Mouse (Mus musculus): ENCODE results near the gene Parp2.
"Not testable (repeated sequence)": the region's sequence is repeated elsewhere in the genome, so short reads cannot be mapped to it uniquely, and the experiment has no call there.

Parp2 gene

DNA sequence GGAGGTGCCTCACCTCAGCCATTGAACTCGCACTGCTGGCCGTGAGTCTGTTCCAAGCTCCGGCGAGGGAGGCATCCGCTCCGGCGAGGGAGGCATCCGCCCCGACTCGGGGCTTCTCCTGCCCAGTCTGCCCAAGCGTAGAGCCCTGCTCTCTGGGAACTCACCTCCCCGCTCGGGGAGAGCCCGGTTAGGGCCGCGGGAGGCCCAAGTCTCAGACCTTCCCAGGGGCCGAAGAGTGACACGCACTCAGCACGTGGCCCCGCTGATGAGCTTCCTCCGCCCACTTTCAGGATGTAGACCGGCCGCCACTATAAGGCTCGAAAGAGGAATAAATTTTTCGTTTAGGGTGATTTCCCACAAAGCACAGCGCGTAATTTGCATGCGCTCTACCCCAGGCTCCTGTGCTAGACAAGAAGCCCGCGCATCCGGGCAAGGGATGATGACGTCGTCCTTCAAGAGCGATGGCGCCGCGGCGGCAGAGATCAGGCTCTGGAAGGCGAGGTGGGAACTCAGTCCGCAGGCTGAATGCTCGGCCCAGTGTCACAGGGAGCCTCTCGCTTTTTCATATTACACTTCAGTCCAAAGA lies at the start of gene Parp2, which contains the start of gene Ccnb1ip1:
TSS of gene Parp2 (plus strand) at position 355 of the 586 bp plus-strand sequence.
TSS of gene Ccnb1ip1 (minus strand) at position 246 of the 586 bp plus-strand sequence.
- DNase-seq: peak; percentile 88

DNA sequence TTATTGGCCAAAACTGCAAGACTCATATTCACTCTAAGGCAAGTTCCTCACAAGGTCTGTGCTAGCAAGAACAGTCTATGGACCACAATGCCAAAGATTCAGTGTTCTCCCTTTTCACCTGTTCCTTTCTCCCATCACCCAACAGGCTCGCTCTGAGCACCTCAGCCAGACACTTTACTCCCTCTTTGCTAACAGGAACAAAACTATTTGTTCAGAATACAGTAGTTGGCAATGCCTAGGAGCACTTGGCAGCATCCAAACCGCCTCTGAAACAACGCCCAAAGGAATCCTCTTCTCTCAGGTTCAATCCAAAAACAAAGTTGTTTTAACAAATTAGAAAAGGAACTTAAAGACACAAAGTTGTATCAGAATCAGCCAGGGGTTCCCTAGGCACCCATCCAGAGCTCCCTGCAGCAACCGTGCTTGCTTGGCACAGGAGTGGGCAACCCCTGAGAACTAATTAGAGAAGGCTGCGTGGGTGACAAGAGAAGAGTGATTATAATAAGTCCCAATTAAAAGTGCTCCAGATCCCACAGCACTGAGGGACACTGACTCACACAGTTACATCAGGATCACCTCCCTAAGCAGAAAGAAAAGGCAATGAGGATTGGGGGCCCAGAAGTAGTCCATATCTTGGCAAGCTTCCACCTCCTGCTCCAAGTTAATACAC lies 49.1 kb upstream of the Parp2 start:
- no peak for DNase-seq

GRCm38 (mm10) chr14:50765736-50766135 lies 41.9 kb upstream of the Parp2 start:
- no peak for DNase-seq

DNA sequence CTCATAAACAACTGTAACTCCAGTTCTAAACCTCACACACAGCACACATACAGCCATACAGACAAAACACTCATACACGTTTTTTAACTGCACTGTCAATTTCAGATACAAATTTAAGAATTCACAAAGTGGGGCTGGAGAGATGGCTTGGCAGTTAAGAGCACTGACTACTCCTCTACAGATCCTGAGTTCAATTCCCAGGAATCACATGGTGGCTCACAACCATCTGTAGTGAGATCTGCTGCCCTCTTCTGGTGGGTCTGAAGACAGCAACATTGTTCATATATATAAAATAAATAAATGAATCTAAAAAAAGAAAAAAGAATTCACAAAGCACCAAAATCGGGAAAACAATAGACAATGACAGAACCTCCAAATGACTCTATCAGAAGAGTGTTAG lies 36.3 kb upstream of the Parp2 start:
- DNase-seq: no peak

DNA sequence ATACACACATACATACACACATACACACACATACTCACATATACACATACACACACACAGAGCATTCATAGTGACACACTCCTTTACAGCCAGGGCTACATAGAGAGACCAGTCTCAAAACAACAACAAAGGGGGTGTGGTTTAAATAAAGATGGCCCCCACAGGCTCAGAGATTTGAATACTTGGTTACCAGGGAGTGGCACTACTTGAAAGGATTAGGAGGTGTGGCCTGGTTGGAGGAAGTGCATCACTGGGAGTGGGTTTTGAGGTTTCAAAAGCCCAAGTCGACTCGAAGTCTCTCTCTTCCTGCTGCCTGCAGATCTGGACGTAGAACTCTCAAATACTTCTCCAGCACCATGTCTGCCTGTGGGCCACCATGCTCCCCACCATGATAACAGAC lies 25.5 kb upstream of the Parp2 start:
- no peak for DNase-seq

DNA sequence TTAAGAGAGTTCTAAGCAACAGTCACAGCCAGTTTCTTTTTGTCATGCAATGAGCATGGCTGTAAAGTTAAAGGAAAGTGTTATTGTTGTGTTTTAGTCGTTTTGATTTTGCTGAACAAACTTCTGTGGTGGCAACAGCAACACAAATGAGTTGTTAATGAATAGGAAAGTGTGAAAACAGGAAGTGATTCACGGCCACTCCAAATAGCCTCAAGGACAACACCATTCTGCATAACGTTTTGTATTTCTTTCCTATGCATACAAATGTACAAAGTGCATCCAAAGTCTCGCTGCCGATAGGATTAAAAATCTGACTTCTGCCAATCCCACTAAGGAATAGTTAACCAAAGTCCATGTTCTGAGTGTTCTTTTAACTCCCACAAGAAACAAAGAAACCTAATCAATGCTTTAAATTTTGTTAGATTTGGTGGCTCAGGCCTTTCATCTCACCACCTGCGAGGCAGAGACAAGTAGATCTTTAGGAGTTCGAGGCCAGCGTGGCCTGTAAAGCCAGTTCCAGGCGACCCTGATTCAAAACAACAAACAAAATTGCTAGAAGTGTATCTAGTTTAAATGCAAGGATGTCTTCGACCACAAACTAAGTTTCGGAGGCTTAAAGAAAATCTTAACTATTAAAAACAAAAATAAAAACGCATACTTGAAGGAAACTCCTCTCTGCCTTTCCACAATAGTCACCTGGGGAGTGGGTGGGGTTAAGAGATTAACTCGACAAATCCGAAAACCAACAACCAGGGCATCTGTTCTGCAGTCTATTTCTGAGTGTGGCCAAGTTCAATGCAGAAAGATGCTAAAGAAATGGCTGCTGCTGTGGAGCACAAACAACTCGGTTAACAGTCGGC lies 23.0 kb upstream of the Parp2 start:
- no peak for DNase-seq

- peak; percentile 92 for DNase-seq
These were observed 22.4 kb upstream of the Parp2 start, which contains the start of gene Ttc5 for GRCm38 (mm10) chr14:50785251-50785637. Gene Ttc5 (minus strand): TSS chr14:50785519.

DNA sequence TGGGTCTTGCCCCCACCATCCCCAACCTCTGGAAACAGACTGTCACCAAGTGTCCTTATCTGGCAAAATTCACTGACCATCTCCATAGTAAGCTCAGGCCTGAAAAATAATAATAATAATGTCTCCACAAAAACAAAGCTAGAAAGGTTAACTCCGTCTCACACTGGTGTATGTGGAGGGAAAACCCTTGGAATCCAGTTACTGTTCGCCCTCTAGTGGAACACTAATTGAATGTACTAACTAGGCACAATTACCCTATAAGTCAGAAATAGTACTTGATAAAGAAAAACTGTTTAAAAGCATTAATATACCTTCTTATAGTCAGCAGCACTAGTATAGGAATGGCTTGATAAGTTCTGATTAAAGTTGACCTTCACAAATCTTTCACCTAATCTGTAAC lies 19.5 kb upstream of the Parp2 start:
- no peak for DNase-seq

GRCm38 (mm10) chr14:50795261-50795935 lies 12.2 kb upstream of the Parp2 start:
- DNase-seq: no peak

DNA sequence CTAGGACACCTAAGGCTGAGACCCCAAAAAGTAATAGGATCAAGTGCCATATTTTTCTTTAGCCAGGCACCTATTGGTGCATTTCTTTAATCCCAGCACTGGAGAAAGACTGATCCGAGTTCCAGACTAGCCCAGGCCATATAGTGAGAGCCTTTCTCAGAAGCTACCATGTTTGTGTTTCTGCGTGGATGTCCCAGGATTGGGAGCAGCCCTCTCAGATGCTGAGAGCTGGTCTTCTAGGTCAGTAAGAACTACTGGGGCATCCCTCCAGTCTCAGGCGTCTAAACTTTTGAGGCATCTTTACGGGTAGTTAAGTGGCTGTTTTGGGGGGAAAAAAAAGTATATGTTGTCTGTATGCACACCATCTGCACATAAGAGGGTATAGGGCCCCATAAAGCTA lies 11.7 kb upstream of the Parp2 start:
- DNase-seq: no peak

- DNase-seq: no peak
These were observed 11.2 kb upstream of the Parp2 start for GRCm38 (mm10) chr14:50796464-50796863.

DNA sequence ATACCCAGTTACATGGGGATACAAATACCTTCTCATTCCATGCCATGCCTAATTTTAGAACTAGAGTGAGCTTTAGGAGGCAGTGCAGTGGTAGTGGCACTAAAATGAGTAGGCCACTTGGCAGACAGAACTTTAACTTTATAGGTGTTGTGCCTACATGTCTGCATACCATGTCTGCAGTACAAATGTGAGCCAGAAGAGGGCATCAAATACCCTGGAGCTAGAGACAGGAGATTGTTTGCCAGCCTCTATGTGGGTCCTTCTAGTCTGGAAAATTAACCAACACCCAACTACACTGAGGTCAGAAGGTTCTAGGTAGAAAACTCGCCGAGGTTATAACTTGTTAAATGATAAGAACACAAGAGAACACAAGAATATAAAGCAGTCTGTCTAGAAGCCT lies 9.1 kb upstream of the Parp2 start:
- no peak for DNase-seq

DNA sequence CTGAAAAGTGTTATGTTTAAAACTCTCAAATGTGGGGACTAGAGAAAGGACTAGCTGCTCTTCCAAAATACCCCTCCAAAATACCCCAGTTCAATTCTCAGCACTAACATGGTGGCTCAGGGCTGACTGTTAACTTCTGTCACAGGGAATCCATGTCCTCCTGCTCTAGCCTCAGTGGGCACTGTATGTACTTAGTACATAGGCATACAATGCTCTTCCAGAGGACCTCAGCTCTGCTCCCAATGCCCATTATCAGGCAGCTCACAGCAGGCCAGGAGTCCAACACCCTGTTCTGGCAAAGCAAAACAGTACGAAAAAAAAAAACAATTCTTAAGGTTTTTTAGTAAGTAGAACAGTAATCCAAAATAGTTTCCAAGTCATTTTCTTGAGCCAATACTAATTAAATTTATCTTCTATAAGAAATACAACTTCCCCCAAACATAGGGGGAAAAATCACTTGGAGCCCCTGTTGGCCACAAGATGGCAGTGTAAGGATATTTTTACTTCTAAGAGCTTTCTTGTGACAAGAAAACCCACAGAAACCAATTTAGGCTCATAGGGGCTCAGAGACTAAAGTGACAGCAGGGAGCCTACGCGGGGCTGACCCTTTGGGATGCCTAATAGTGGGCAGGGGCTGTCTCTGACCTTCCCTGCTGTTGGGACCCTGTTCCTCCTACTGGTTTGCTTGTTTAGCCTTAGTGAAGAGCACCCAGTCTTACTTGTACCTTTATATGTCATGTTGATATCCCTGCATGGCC lies 8.0 kb upstream of the Parp2 start:
- peak; percentile 13 for DNase-seq

- DNase-seq: no peak
These were observed 5.2 kb upstream of the Parp2 start for GRCm38 (mm10) chr14:50802441-50802840.

- DNase-seq: no peak
These were observed 4.6 kb upstream of the Parp2 start for GRCm38 (mm10) chr14:50802843-50803562.

DNA sequence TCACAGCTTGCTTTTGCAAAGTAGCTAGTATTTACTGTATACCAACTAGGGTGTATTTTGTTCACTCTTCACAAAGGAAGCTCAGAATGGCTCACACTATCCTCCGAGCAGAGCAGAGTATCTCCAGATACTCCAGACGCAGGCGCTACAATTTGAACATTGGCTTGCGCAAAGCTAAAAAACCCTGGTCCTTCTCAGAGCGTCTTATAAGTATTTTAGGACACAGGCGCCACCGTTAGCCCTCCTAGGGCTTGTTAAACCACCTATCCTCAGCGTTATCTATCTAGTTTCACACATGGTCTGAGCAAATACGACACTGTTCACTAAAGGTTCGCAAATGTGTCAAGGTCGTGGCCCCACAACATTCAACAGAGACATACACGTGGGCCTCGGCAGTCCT lies 3.0 kb upstream of the Parp2 start:
- no peak for DNase-seq

DNA sequence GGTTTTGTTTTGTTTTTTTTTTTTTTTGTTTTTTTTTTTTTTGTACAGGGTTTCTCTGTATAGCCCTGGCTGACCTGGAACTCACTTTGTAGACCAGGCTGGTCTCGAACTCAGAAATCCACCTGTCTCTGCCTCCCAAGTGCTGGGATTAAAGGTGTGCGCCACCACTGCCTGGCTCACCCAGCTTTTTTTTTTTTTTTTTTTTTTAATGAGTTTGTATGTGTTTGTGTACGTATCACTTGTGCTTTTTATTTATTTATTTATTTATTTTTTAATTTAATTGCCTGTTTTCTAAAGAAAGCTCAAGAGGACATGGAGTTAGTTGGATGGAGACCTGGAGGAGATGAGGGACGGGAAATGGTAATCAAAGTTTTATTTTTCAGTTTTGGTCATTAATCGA lies 1.2 kb upstream of the Parp2 start:
- not testable (repeated sequence) for DNase-seq

- no peak for DNase-seq
These were observed 5.4 kb downstream of the Parp2 start for GRCm38 (mm10) chr14:50813060-50813459.

DNA sequence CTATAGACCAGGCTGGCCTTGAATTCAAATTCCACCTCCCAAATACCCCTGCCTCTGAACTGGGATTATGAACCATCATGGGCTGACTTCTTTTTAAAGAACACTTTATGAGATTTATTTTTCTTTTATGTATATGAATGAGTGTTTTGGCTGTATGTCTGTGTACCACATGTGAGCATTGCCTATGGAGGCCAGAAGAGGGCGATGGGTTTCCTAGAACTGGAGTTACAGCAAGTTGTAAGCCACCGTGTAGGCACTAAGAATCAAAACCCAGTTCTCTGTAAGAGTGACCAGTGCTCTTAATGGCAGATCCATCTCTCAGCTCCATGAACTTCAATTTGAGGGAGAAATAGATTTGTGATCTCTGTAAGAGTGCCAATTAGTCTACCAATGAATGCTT lies 15.6 kb downstream of the Parp2 start:
- DNase-seq: no peak

- DNase-seq: no peak
These were observed 16.6 kb downstream of the Parp2 start for GRCm38 (mm10) chr14:50824219-50824618.

GRCm38 (mm10) chr14:50826579-50826978 lies 18.9 kb downstream of the Parp2 start:
- no peak for DNase-seq

- DNase-seq: no peak
These were observed 22.2 kb downstream of the Parp2 start for GRCm38 (mm10) chr14:50829878-50830277.
